Mouse (Mus musculus): Measurements from ENCODE around the gene Il1b. TPM values are rescaled to one million over a fixed set of nuclear protein-coding genes. Genes with fewer than 3 reads are reported as not detected.

The Il1b gene
- 0.20 and 1.8 TPM in 2 replicates for polyA plus RNA-seq (2012; rRNA removed; ENCODE audit: low replicate concordance)

GRCm38 (mm10) chr2:129371039-129371438, at the start of gene Il1b:
Il1b (minus strand) TSS chr2:129371139.

Other genes with a start within 250 kb of the Il1b start
- 29.6 and 30.6 TPM in 2 replicates for gene Chchd5, start 241.4 kb downstream of the Il1b start, polyA plus RNA-seq (2012; rRNA removed; ENCODE audit: low replicate concordance)
- gene Slc20a1, start 172.4 kb downstream of the Il1b start, polyA plus RNA-seq (2012; rRNA removed; ENCODE audit: low replicate concordance) = 21.9 and 22.2 TPM in 2 replicates
- gene Ckap2l, start 73.9 kb downstream of the Il1b start, polyA plus RNA-seq (2012; rRNA removed; ENCODE audit: low replicate concordance) = 0.16 and 1.4 TPM in 2 replicates
- gene Il1a, start 61.2 kb downstream of the Il1b start, polyA plus RNA-seq (2012; rRNA removed; ENCODE audit: low replicate concordance) = 0.14 TPM in 1 of 2 replicates, not detected in the other
- not detected in 2 replicates for gene F830045P16Rik, start 165.5 kb upstream of the Il1b start, polyA plus RNA-seq (2012; rRNA removed; ENCODE audit: low replicate concordance)
- 69.9 and 99.1 TPM in 2 replicates for gene Sirpa, start 221.7 kb upstream of the Il1b start, polyA plus RNA-seq (2012; rRNA removed; ENCODE audit: low replicate concordance)

Data from subcutaneous adipose tissue, adult 2 months (tissue).